Mouse (Mus musculus) CH12.LX (cell line): ENCODE results near the gene Mdga1. TPM values are rescaled to one million over a fixed set of nuclear protein-coding genes. Genes with fewer than 3 reads are reported as not detected.

Experiments used
- DNase-seq: peaks from one replicate; pipeline ENCODE4 v3.0.0-alpha.2; 2013; ENCODE audit errors: extremely low read depth
- H3K27ac ChIP-seq: 2 replicates; pipeline ENCODE4 v1.5.1; 2012; ENCODE audit warnings: low read depth, mild to moderate bottlenecking, control low read depth, moderate library complexity; ENCODE audit not compliant: insufficient read depth
- H3K27me3 ChIP-seq: replicated peaks from 2 replicates; pipeline ENCODE3; 2012; ENCODE audit warnings: inconsistent platforms
- H3K36me3 ChIP-seq, 2 experiments: replicated peaks in 1 of 2; 2 replicates each; pipeline versions ENCODE3 to v1.6.1; 2012; ENCODE audit warnings: inconsistent platforms in 1 of 2, low read length in 1 of 2, mild to moderate bottlenecking in 1 of 2, mixed read lengths in 1 of 2, moderate library complexity in 1 of 2; ENCODE audit not compliant: control insufficient read depth in 1 of 2, insufficient read depth in 1 of 2
- H3K4me1 ChIP-seq, 2 experiments: 2 replicates each; pipeline ENCODE4 v1.6.1; 2012; ENCODE audit warnings: inconsistent platforms in 1 of 2, moderate library complexity in 1 of 2; ENCODE audit not compliant: insufficient read depth in 2 of 2, control insufficient read depth in 1 of 2
- H3K4me2 ChIP-seq: 2 replicates; pipeline ENCODE4 v1.6.1; 2012; ENCODE audit warnings: low read depth, mild to moderate bottlenecking, control low read depth; ENCODE audit not compliant: poor library complexity, insufficient read depth, severe bottlenecking
- H3K4me3 ChIP-seq, 3 experiments: fragments of 150-350 bp in 1 of 3; sonication (generic) in 1 of 3; replicated peaks in 1 of 3; 2 replicates each; pipeline versions ENCODE3 to v1.5.1; 2011 to 2012; ENCODE audit warnings: low read depth in 2 of 3, low read length in 2 of 3, mild to moderate bottlenecking in 2 of 3, moderate library complexity in 2 of 3, control low read depth in 1 of 3, improper control_type of control experiment in 1 of 3, inconsistent platforms in 1 of 3, mixed read lengths in 1 of 3; ENCODE audit not compliant: poor library complexity in 1 of 3
- H3K79me2 ChIP-seq: replicated peaks from 2 replicates; pipeline ENCODE4 v1.6.1; 2012; ENCODE audit warnings: mild to moderate bottlenecking, moderate library complexity; ENCODE audit not compliant: control insufficient read depth, poor library complexity, insufficient read depth, severe bottlenecking; ENCODE audit errors: extremely low read depth
- H3K9ac ChIP-seq: 2 replicates; pipeline ENCODE4 v1.6.1; 2012; ENCODE audit warnings: low read depth, mild to moderate bottlenecking, control low read depth, moderate library complexity; ENCODE audit not compliant: insufficient read depth
- H3K9me3 ChIP-seq: replicated peaks from 2 replicates; pipeline ENCODE3; 2012; ENCODE audit warnings: low read length, inconsistent platforms, mixed read lengths
- BHLHE40 ChIP-seq: IDR thresholded peaks from 2 replicates; pipeline ENCODE4 v1.6.1; 2011; ENCODE audit warnings: mild to moderate bottlenecking, low read depth, low read length, improper control_type of control experiment
- CTCF ChIP-seq, 2 experiments: IDR thresholded peaks in 1 of 2; conservative IDR thresholded peaks in 1 of 2; 2 replicates each; pipeline ENCODE4 v1.5.1; 2011 to 2012; ENCODE audit warnings: low read depth in 2 of 2, low read length in 2 of 2, improper control_type of control experiment in 1 of 2, inconsistent platforms in 1 of 2, mild to moderate bottlenecking in 1 of 2, moderate library complexity in 1 of 2
- JUND ChIP-seq: conservative IDR thresholded peaks from 2 replicates; pipeline ENCODE4 v1.6.1; 2011; ENCODE audit warnings: low read depth, low read length, improper control_type of control experiment
- MAZ ChIP-seq: IDR thresholded peaks from 2 replicates; pipeline ENCODE4 v1.6.1; 2012; ENCODE audit warnings: low read depth, mild to moderate bottlenecking, inconsistent platforms, low read length, improper control_type of control experiment, moderate library complexity
- MXI1 ChIP-seq: IDR thresholded peaks from 2 replicates; pipeline ENCODE4 v1.6.1; 2011; ENCODE audit warnings: mild to moderate bottlenecking, low read depth, low read length, improper control_type of control experiment
- MYC ChIP-seq: IDR thresholded peaks from 2 replicates; pipeline ENCODE4 v1.6.1; 2011; ENCODE audit warnings: low read depth, mild to moderate bottlenecking, improper control_type of control experiment, low read length
- NRF1 ChIP-seq: IDR thresholded peaks from 2 replicates; pipeline ENCODE4 v1.6.1; 2014; ENCODE audit warnings: low read depth, mild to moderate bottlenecking, inconsistent platforms, low read length, improper control_type of control experiment, moderate library complexity
- POLR2A ChIP-seq: IDR thresholded peaks from 2 replicates; pipeline ENCODE4 v1.6.1; 2011; ENCODE audit warnings: low read depth, mild to moderate bottlenecking, improper control_type of control experiment, low read length
- RAD21 ChIP-seq: IDR thresholded peaks from 2 replicates; pipeline ENCODE4 v1.6.1; 2011; ENCODE audit warnings: low read depth, mild to moderate bottlenecking, low read length, improper control_type of control experiment, moderate library complexity
- RCOR1 ChIP-seq: conservative IDR thresholded peaks from 2 replicates; pipeline ENCODE4 v1.6.1; 2012; ENCODE audit warnings: low read depth, mild to moderate bottlenecking, inconsistent platforms, low read length, improper control_type of control experiment
- SIN3A ChIP-seq: IDR thresholded peaks from 2 replicates; pipeline ENCODE4 v1.6.1; 2012; ENCODE audit warnings: low read length, improper control_type of control experiment, inconsistent platforms
- TCF12 ChIP-seq: IDR thresholded peaks from 2 replicates; pipeline ENCODE4 v1.6.1; 2014; ENCODE audit warnings: low read depth, mild to moderate bottlenecking, inconsistent platforms, low read length, improper control_type of control experiment
- USF2 ChIP-seq: conservative IDR thresholded peaks from 2 replicates; pipeline ENCODE4 v1.6.1; 2011; ENCODE audit warnings: low read depth, low read length, improper control_type of control experiment
- ZKSCAN1 ChIP-seq: IDR thresholded peaks from 2 replicates; pipeline ENCODE4 v1.6.1; 2012; ENCODE audit warnings: low read depth, inconsistent platforms, low read length, improper control_type of control experiment, borderline replicate concordance
- ZMIZ1 ChIP-seq: IDR thresholded peaks from 2 replicates; pipeline ENCODE4 v1.6.1; 2012; ENCODE audit warnings: low read depth, mild to moderate bottlenecking, inconsistent platforms, low read length, improper control_type of control experiment
- dilution Hi-C: fragments of 300-500 bp; cut with MboI; formaldehyde crosslinking; loops from 2 replicates; pipeline ENCODE4 v1.14.3; 2020; ENCODE audit warnings: low sequenced_read_pairs; ENCODE audit not compliant: extremely low pct_unique_long_range_greater_than_20kb, extremely low pct_ligation_motif_present
- in situ Hi-C: fragments of 300-500 bp; cut with MboI; formaldehyde crosslinking; loops from 3 replicates; pipeline ENCODE4 v1.14.3; 2019; ENCODE audit warnings: low sequenced_read_pairs, low pct_ligation_motif_present, low pct_unique_long_range_greater_than_20kb, mixed read lengths
- polyA plus RNA-seq: library from polyadenylated mRNA; unstranded; fragments of >175 nt; gene quantifications from 2 replicates; pipeline ENCODE4 v1.2.1, GENCODE M21; 2012; ENCODE audit warnings: low read depth; ENCODE audit not compliant: insufficient read length
- total RNA-seq, 2 experiments: library from RNA; depleted of rRNA; stranded (reverse); fragments of 300-350 nt in 1 of 2; fragments of >200 nt in 1 of 2; gene quantifications; 2 replicates each; pipeline ENCODE4 v1.2.3; 2012 to 2014

The Mdga1 gene
- total and polyA plus RNA-seq, 3 experiments, result 0.29 to 0.39 (median 0.38) TPM

- dilution Hi-C loops, result no loop called here
- H3K9ac ChIP-seq, result no peak overlapping the region
- H3K27ac ChIP-seq, result no peak overlapping the region
- no peak for DNase-seq
- no peaks in the 10 kb centered on the region for H3K79me2 ChIP-seq
- no peak for TF ChIP-seq POLR2A
- in situ Hi-C loops, result no loop called here
- H3K4me1 ChIP-seq, result peaks cover 0 to 9% of the 10 kb centered on the region in 2 experiments; a peak in 2 of 4 replicates
- no peak overlapping the region for H3K4me3 ChIP-seq
- H3K4me2 ChIP-seq, result no peak overlapping the region
- H3K9me3 ChIP-seq, result peaks cover 5% of the 10 kb centered on the region
- H3K36me3 ChIP-seq, result no peaks in the 10 kb centered on the region
- H3K27me3 ChIP-seq, result peaks cover 5% of the 10 kb centered on the region
These were observed 15.6 kb upstream of the Mdga1 start for GRCm38 (mm10) chr17:29985534-29985933.

GRCm38 (mm10) chr17:29984931-29985330, 15.0 kb upstream of the Mdga1 start:
- no peak for TF ChIP-seq SIN3A
- no peak for TF ChIP-seq MYC
- no peak for TF ChIP-seq JUND
- TF ChIP-seq MXI1, result no peak
- no peak for TF ChIP-seq MAZ
- TF ChIP-seq CTCF (conservative IDR thresholded peaks at IDR 0.05 in 1 of 2, IDR thresholded peaks at IDR 0.05 in 1 of 2; ENCODE audit: low read depth in 2 of 2, low read length in 2 of 2), result no peak
- TF ChIP-seq RCOR1, result no peak
- no peak for TF ChIP-seq TCF12
- no peaks in the 10 kb centered on the region for H3K36me3 ChIP-seq
- no peak overlapping the region for H3K4me3 ChIP-seq
- in situ Hi-C loops (no loop called here), dilution Hi-C loops (no loop called here)
- no peak overlapping the region for H3K9ac ChIP-seq
- peaks cover 0 to 13% of the 10 kb centered on the region in 2 experiments; a peak in 2 of 4 replicates for H3K4me1 ChIP-seq
- H3K4me2 ChIP-seq, result no peak overlapping the region
- DNase-seq, result no peak
- H3K27ac ChIP-seq, result no peak overlapping the region
- H3K9me3 ChIP-seq, result peaks cover 5% of the 10 kb centered on the region
- no peaks in the 10 kb centered on the region for H3K79me2 ChIP-seq
- H3K27me3 ChIP-seq, result peaks cover 5% of the 10 kb centered on the region

GRCm38 (mm10) chr17:29983190-29983589, 13.3 kb upstream of the Mdga1 start:
- no peaks in the 10 kb centered on the region for H3K36me3 ChIP-seq
- peaks cover 5% of the 10 kb centered on the region for H3K9me3 ChIP-seq
- H3K79me2 ChIP-seq, result no peaks in the 10 kb centered on the region
- no peak for DNase-seq
- no peak overlapping the region for H3K27ac ChIP-seq
- H3K4me3 ChIP-seq, result no peak overlapping the region
- H3K27me3 ChIP-seq, result peaks cover 5% of the 10 kb centered on the region
- TF ChIP-seq ZKSCAN1, result no peak
- TF ChIP-seq USF2, result no peak
- no peak for TF ChIP-seq RAD21
- no peak for TF ChIP-seq ZMIZ1
- TF ChIP-seq RCOR1, result no peak
- no peak for TF ChIP-seq BHLHE40
- TF ChIP-seq NRF1, result no peak
- dilution Hi-C loops (no loop called here), in situ Hi-C loops (no loop called here)
- peaks cover 0 to 12% of the 10 kb centered on the region in 2 experiments; a peak in 2 of 4 replicates for H3K4me1 ChIP-seq
- H3K4me2 ChIP-seq, result no peak overlapping the region
- H3K9ac ChIP-seq, result no peak overlapping the region
